Mouse (Mus musculus) cerebellum, postnatal 14 days (tissue): Measurements from ENCODE around the gene Rd3.
A peak's percentile ranks its signal among the peaks of the same experiment; 100 is the strongest.

Source experiments
- DNase-seq, 2 experiments: peaks; one replicate each; pipeline ENCODE4 v3.0.0; 2021; ENCODE audit warnings: mixed read lengths in 2 of 2

The Rd3 gene

DNA sequence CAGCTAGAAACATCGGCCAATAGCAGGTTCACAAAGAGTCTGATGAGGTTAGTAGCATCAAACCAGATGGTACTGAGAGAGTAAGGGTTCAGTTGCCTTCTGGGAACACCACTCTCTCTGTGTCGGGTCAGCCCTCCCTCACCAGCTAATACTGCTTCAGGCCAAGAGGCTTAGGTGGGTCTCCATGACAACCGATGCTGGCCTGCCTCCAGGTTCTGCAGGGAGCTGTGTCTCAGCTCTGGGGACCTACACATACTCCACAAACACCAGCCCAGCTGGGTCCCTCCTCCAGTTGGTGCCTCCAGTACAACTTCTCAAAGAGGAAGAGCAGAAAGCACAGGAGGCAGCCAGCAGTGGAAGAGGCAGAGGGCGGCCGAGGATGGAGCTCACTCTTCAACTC lies at the start of gene Rd3:
Gene Rd3, plus strand, starts transcription at position 184 of the 400 bp plus-strand sequence.
- peak; percentile 55 to 83 for DNase-seq

DNA sequence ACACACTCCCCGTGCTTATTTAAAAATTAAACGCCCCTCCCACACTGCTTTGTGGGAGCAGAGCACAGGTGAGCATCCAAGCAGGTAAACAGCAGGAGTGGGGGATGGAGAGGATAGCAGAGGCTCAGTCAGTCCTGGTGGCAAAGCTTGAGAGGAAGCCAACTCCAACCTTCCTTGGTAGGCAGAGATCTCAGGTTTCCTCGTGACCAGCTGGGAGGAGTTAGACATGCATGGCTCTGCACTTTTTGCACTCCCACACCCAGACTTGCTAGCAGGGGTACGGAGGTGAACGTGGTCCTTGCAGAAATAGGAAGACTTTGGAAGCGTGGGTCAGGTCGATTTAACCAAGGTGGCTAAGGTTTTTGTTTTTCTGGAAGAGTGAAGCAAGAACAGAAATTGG lies 48.8 kb upstream of the Rd3 start:
- no peak for DNase-seq

DNA sequence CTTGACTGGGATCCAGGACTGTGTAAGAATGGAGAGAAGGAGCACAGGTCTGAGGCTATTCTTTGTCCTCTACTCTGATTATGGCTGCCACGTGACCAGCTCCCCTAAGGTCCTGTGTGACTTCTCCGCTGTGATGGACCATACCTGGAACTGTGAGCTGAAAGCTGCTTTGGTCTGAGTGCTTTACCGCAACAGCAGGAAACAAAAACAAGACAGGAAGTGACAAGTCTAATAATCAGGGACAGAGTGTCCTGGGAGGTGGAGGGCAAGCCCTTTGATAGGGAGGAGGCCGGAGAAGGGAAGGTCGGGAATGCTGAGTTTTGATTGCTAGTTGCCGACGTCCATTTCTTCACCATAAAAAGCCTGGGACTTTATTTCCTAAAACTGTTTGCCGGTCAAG lies 48.1 kb upstream of the Rd3 start:
- DNase-seq = no peak

DNA sequence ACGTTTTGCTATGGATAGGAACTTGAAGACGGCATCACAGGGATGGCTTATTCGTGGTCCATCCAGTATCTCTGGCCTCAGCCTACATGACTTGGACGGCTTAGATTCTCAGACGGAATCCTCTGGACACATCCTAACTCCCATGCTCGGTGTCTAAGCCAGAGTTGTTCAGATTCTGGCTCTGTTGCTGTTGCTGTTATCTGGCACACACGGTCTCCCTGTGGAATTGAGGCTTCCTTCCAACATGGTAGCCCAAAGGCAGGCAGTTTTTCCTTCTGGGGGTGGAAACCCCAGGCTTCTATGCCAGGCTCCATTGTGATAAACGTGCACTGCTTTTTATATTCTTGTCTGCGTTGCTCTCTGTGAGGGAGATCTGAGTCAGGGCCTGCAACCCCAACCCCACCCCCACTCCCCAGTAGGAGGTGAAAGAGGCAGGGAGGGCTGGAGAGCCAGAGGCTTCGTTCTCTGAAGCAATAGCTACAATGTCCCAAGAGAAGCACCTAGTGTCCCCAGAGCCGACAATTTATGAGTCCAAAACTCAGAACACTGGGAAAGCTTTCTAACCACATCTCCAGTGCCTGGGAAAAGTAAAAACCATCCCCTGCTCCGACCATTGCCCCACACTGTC lies 47.2 kb upstream of the Rd3 start:
- DNase-seq = no peak

DNA sequence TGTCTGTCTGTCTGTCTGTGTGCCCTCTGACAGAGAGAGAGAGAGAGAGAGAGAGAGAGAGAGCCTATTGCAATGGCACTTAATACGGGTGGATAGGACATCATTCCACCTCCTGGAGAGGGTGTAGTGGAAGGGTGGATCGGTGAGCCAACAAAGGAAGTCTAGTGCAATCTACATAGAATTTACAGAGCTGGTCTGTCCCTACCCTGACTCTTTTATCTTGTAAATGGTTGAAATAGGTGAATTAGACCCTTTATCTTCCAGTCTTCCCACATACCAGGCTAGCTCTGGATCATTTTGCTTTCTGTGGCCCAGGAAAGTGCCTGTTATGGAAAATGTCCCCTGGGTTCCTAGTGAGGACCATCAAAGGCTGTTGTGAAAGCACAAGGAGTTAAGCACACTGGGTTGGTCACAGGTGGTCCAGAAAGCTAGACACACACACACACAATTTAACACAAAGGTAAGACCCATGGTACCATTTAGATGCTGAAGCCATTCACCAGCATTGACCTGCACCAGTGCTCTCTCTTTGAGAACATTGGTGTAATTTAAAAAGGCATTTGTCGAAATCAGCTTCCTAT lies 46.6 kb upstream of the Rd3 start:
- no peak for DNase-seq

DNA sequence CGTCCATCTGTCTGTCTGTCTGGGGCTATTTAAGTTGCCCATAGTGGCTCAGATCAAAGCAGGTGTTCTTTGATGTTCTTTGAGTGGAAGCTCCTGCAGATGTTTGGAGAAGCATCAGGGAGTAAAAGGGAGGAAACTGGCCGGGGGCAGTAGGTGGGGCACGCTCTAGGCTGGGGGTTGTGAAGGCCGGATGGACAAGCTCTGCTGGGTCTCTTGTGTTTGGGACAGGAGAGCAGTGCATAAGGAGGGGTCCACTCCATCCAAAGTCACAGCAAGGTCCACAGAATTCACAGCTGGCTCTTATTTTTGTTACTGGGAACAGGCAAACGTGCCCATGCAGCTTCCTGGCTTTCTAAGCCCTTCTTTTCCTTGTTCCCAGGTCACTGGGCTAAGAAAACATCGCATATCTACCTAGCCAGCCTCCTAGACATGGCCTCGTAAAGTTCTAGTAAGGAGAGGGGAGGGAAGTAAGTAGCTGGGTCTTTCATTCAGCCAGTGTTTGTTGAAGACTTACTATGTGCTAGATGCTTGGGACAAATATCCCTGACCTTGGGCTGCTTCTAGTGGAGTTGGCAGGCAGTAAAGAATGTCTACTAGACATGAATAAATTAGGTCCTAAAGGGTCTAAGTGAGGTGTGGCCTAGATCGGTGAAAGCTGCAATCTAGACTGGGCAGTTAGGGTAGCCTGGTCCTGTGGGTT lies 44.7 kb upstream of the Rd3 start:
- DNase-seq = no peak

DNA sequence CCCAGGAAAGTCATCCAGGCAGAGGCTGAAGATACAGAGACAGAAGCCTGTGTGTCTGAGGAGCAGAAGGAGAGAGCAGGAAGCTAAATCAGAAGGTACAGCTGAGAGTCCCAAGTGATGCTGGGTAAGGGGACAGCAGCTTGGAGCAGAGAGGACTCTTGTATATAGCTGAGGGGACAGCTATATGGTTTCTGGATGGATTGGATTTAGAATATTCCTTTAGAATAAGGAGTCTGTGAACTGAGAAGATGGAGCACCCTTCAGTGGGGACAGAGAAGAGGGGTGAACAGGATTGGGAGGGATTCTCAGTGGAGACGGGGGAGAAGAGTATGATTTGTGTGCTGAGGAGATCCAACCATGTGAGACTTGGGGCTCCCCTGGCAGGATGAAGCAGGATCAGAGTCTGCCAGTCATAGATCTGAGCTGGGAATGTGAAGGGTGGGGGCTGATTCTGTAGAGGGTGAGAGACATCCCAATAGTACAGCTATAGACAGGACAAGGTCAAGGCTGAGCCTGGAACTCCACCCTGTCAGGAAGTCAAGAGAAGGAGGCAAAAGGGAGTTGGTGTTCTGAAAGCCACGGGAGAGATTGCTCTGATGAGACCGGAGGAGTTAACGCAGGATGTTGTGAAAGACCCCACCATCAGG lies 44.1 kb upstream of the Rd3 start:
- DNase-seq = no peak

DNA sequence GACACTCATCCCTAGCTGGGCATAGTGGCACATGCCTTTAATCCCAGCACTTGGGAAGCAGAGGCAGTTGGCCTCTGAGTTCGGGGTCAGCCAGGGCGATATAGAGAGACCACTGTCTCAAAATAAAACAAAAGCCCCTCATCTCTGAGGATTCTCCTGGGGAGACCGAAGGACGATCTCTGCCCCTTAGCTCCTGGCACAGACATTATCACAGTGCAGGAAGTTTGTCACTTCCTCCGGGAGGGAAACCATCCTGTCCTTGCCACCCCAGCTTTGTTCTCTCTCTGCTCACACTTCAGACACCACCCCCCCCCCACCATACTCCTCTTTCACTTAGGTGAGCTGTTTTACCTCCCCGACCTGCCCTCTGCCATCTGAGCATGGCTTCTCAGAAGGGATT lies 33.5 kb upstream of the Rd3 start:
- no peak for DNase-seq

DNA sequence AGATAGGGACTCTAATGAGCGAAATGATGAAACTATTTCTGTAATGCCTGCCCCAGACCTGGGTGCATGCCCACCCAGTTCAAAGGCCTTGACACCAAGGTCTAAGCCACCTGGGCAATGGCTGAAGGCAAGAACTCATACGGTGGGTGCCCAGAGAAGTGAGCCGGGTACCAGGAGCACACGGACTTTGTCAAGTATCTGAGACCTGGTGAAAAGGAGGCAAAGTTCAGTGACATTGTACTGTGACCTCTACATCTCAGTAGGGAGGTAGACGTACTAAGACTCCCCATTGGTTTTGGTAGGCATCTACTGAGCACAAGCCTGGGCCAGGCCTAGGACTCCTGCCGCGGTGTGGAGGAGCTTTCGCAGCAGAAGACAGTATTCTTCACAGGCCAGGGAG lies 31.8 kb upstream of the Rd3 start:
- DNase-seq = no peak

DNA sequence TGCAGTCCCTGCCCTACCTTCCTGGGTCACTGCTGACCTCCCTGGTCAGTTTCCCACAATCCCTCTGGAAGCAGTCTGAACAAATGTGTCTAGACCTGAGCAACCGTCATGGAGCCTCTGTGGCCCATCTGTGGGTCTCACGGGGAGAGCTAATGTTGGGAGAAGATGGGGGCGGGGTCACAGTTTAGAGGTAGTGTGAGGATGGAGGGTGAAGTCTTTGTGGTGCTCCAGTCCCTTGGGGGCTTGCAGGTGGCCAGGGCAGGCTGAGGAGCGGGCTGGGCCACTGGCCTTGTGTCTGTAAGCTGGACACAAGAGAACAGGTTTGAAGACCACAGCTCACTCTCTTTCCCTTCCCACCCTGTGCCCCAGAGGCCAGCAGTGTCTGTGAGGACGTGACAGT lies 31.4 kb upstream of the Rd3 start:
- no peak for DNase-seq

DNA sequence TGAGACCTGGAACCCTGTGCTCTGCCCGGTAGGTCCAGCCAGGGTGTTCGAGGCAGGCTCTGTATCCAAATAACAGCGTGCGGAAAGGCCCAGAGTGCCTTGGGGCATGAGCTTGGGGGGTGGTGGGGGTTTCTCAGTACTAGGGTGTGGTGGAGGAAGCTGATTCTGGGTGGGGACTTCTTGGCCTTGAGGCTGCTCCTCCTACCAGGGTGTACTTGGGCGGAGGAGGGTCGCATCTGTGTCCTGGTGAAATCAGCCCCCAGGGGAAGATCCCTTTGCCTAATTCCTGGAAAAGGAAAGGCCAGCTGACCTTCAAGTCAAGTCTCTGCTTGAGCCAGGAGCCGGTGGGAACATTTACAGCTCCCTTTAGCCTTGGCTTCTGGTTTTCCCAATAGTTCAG lies 30.9 kb upstream of the Rd3 start:
- no peak for DNase-seq

DNA sequence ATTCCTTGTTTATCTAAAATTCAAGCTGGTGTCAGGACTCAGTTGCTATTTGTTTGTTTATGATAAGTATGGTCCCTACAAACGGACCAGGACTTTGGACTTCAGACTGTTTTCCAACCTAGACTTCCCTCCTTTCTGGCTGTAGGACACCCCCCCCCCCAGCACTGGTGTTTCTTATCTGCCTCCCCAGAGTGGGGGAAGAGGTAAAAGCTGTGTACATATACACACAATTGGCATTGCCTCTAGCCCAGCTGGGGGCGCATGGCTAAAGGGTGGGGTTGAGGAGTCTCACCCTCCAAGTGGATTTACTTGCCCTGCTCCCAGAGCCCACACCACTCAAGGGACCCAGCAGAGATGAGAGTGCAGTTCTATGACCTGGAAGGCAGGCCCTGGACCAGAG lies 30.3 kb upstream of the Rd3 start:
- no peak for DNase-seq

DNA sequence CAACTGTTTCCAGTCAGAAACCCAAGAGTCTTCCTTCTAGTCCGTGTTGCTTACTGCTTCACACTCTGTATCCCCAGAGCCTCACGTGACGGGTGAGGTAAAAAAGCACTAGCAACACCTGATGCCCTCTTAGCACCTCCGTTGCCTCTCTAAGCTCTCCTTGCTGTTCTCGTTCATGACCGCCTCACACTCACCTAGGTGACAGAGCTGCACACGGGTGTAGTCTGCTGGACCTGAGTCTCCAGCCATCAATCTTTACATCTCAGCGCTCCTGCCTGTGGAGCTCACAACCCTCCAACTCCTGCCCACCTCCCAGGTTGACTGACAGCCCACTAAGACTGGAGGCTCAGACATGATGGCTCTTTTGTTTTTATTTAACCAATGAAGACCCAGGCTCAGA lies 29.4 kb upstream of the Rd3 start:
- DNase-seq = no peak

DNA sequence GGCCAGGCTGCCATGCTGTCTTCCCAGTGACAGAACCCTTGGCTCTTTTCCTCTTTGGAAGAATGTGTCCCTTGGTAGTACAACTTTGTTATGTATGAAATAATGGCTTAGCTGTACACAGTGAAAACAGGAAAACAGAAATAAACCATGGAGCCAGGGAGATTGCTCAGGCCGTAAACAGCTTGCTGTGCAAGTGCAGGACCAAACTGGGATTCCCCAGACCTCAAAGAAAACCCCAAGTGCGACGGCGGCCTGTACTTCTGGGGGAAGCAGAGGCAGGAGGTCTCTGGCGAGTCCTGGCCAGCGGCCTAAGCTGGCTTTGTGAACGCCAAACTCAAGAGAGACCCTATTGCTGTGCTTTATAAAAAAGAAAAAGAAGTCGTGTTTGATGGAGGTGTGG lies 28.6 kb upstream of the Rd3 start:
- no peak for DNase-seq

DNA sequence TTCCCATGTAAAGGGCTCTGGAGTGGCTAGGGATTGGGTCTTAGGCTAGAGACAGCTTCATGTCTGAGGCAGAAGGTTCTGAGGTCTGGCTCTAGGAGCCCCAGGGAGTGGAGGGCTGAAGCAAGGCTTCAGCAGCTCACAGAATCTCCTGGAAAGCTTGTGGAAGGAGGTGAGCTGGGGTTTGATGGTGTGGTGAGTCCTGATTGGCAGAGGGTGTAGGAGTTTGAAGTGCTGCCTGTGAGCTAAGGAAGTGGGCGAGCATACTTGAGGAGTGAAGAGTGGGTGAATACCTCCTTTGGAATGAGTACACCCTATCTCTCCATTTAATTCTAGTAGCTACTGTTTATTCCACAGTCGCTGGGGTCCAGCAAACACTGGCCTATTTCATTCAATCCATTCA lies 26.6 kb upstream of the Rd3 start:
- DNase-seq = no peak

DNA sequence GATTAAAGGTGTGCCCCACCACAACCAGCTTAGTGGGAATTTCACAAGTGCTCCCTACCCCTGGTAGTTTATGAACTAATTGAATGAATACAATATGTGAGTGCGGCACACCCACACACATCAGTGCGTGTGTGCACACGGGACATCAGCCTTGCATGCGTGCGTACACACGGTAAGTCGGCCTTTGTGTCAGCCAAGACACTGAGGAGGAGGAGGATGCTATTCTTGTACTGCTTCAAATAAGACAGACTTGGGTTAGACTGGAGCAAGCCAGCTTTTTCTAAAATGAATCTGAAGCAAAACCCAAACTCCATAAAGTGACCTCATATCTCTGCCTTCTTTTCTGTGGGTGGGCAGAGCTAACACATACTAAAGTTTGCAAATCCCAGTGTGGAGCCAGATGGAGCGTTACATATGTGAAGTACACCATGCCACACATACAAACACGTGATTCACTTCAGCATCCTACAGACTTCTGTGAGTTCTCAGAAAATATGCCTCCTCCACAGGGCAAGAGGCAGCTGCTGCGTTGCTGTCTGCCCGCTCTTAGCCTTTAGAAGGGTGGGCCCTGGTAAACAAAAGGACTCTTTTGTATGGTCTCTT lies 24.3 kb upstream of the Rd3 start:
- DNase-seq = no peak

DNA sequence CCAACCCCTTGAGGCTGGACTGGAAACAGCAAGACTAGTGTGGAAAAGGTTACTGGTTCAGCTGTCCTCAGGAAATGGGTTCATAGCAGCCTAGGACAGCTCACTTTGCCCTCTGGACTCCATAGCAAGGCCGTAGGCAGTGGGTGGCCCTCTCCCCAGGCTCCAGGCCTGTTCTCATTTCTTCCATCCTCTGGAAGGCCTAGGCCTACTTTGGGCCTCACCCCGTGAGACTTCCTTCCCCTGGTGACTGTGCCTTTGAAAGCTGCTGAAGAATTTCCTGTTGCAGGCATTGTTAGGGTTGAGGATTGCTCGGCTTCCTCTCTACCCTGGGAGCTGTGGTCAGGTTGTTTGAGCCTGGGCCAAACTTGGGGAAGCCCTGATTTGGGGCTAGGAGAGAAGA lies 22.1 kb upstream of the Rd3 start:
- DNase-seq = no peak

DNA sequence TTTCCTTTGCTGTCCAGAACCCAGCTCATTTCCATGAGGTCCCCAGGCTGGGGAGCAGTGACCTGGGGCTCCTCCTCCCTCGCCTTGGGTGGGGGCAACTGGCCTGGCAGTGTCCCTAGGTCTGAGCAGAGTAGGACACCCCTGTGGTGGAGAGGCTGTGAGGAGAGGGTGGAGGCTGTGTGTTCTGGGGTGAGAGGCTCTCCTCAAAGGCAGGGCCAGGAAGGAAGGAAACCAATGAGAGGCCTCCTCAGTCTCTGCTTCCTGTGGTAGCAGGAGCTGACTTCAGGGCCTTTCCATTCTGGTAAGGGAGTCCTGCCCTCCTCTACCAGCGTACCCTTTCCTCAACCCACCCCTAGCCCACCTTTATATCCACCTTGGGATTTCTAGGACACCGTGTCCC lies 20.9 kb upstream of the Rd3 start:
- no peak for DNase-seq

DNA sequence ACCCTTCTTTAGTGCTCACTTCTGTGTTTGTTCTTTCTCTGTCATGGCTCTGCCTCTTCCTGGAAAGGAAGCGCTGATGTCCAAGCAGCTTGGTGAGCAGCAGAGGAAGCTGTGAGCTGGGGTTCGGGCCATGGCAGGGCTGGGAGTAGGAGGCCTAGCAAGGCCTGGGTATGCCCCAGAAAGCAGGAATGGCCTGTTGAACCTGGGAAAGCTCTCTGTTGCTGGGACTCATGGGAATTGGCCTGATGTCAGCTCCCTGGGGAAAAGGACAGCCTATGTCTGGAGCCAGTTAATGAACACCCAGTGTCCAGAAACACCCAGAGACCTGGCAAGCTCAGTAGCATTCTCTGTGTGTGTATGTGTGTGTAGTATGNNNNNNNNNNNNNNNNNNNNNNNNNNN lies 20.3 kb upstream of the Rd3 start:
- DNase-seq = peak; percentile 33 to 46

DNA sequence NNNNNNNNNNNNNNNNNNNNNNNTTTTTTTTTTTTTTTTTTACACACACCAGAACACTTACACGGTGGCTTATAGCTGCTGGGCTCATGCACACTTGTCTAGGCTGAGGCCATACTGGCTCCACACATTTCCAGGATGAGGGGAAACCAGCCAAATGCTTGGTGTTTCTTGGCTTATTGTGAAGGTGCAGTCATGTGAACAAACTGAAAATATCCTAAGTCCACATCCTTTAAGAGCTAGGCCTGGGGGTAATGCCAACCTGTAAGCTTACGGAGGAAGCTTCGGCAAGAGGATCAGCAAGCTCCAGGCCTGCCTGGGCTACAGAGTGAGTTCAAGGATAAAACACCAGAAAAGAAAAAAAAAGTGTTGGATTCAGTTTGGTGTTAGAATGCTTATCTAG lies 19.8 kb upstream of the Rd3 start:
- DNase-seq = peak; percentile 43 to 57

DNA sequence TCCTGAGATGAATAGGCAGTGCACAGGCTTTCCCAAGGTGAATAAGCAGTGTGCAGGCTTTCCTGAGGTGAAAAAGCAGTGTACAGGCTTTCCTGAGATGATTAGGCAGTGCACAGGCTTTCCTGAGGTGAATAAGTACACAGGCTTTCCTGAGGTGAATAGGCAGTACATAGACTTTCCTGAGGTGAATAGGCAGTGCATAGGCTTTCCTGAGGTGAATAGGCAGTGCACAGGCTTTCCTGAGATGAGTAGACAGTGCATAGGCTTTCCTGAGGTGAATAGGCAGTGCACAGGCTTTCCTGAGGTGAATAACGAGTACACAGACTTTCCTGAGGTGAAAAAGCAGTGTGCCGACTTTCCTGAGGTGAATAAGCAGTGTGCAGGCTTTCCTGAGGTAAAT lies 16.2 kb upstream of the Rd3 start:
- DNase-seq = no peak

DNA sequence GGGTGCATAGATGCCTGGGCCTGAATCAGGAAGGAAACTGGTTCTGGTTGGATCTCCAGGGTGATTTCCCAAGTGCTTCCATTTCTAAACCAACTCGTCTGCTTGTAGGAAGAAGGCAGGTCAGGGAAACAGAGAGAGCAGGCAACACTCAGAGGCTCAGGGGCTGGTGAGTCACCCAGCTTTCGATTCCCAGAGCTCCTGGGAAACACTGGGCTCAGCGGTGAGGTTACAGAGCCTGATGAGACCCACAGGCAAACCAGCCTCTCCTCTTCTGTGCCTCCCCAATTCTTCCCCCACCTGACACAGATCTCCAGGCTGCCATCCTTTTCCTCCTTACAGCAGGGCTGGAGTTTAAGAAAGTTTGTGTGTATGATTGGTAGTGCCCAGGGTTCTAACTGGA lies 13.8 kb upstream of the Rd3 start:
- DNase-seq = no peak

DNA sequence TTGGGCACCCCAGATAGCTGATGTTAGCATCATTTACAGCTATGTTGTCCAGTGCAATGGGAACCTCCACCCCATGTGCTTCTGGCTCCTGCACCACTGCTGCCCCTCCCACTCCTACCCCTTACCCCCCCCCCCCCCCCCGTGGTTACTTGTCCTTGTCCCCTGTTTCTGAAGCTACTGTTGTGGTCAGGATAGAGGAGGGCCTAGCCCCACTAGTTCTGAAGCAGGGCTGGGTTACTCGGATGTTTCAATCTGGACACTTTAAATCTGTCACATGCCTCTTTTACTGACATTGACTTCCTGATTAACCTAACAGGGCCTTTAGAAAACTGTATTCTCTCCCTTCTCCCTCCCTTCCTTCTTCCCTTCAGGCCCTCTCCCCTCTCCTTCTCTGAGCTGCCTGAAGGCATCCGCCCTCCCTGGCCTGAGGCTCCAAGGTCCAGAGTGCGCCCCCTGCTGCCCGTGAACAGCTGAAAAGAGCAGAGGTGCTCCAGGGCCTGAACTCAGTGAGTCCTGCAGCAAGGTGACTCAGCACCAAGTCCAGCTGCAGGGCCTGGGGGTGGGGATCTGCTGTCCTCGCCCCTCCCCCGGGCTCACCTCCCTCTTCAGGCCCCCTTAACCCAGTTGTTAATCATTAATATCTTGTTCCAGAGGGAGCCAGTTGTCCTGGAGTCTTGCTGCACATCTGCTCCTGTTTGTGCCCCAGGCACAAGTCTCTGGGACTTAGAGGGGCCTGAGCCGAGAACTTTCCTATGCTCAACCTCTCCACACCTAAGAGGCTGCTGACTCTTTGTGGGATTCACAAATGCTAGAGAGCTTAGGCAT lies 13.0 kb upstream of the Rd3 start:
- DNase-seq = peak; percentile 87 to 94
